7 mouse cellular contexts compared by ENCODE assay signal in the genomic region with DNA sequence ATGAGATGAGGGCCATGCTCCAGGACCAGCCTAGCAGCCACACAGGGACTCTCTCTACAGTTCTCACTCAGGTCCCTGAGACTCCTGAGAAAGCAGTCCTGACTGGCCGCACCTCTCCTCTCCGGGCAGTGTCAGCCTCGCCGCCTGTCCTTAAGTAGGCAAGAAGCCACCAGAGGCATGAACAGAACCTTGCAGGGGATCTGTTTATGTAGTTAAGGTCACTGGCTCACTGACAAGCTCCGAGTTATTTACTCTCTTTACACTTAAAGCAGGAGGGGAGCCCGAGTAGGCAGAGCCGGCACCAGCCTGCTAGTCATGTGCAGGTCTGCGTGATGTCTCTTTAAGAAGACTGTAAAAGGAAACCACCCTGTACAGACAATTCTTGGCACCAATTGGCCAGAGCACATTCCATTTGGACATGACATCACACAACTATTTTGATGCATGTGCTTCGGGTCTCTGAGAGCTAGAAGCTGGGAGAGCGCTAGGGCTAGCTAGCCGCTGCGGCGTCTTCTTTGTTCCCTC.
DNase-seq lines count a peak whose midpoint lies in the region; ATAC-seq and TF ChIP-seq lines count a peak whose summit lies in the region.

No protein-coding gene starts in this region.

- peak overlapping the region; percentile 22 for H3K4me2 ChIP-seq in forebrain, postnatal 0 days (ENCODE audit: low read depth)
- peak overlapping the region; percentile 15 for H3K4me2 ChIP-seq in midbrain, postnatal 0 days (ENCODE audit: low read depth, low read length, poor library complexity, severe bottlenecking)

- 0 out of 2 replicates have a peak overlapping the region, but pooled peaks have one; percentile 1 for H3K4me3 ChIP-seq in forebrain, postnatal 0 days (ENCODE audit: low read depth, low read length)
- H3K4me3 ChIP-seq in left cerebral cortex, adult 2 months, result peak overlapping the region; percentile 35
- H3K4me3 ChIP-seq in midbrain, postnatal 0 days (ENCODE audit: low read depth, low read length), result no peak overlapping the region

- WGBS in forebrain, postnatal 0 days, result 52% methylated on average over 13 of the region's 13 CpGs
- 65% methylated on average over 13 of the region's 13 CpGs for WGBS in midbrain, postnatal 0 days

- H3K27ac ChIP-seq in forebrain, postnatal 0 days (ENCODE audit: low read depth, low read length), result peak overlapping the region; percentile 17; the same call in 1 of the 2 replicates
- H3K27ac ChIP-seq in left cerebral cortex, adult 2 months, result peak overlapping the region; percentile 58
- no peak overlapping the region for H3K27ac ChIP-seq in midbrain, postnatal 0 days (ENCODE audit: low read depth, low read length)

- no peak overlapping the region for H3K9ac ChIP-seq in forebrain, postnatal 0 days
- H3K9ac ChIP-seq in midbrain, postnatal 0 days (replicated peaks; ENCODE audit: low read length, poor library complexity, severe bottlenecking), result no peak overlapping the region; the same call in 1 of the 2 replicates

- no peaks in the 10 kb centered on the region for H3K9me3 ChIP-seq in forebrain, postnatal 0 days (ENCODE audit: low read length)
- H3K9me3 ChIP-seq in midbrain, postnatal 0 days (ENCODE audit: low read length), result no peaks in the 10 kb centered on the region

- TF ChIP-seq CTCF in forebrain, postnatal 0 days (IDR thresholded peaks at IDR 0.05; ENCODE audit: low read depth), result no peak
- no peak for TF ChIP-seq CTCF in left cerebral cortex, adult 2 months (IDR thresholded peaks at IDR 0.05)
- TF ChIP-seq CTCF in midbrain, postnatal 0 days (IDR thresholded peaks at IDR 0.05), result no peak

- H3K4me1 ChIP-seq in forebrain, postnatal 0 days (ENCODE audit: insufficient read depth), result no peaks in the 10 kb centered on the region
- H3K4me1 ChIP-seq in midbrain, postnatal 0 days (ENCODE audit: insufficient read depth, low read length), result no peaks in the 10 kb centered on the region

- peak; percentile 34 for DNase-seq in R1 (ENCODE audit: low read depth, low spot score)
- DNase-seq in brain, adult 2 months (ENCODE audit: low read depth, low spot score), result peak; percentile 94
- peak; percentile 67 for DNase-seq in forebrain, postnatal 0 days
- DNase-seq in heart, postnatal 36 days, result peak; percentile 52 to 60
- peak; percentile 35 to 40 for DNase-seq in left cerebral cortex, adult 2 months (ENCODE audit: extremely low spot score in 1 of 2, low spot score in 2 of 2)
- peak; percentile 77 for DNase-seq in midbrain, postnatal 0 days (ENCODE audit: low spot score)
- DNase-seq in yolk sac, embryonic 10.5 days (ENCODE audit: low spot score), result peak; percentile 55

- ATAC-seq in forebrain, postnatal 0 days, result peak; percentile 84
- peak; percentile 48 for ATAC-seq in midbrain, postnatal 0 days (ENCODE audit: low FRiP score)

- H3K36me3 ChIP-seq in forebrain, postnatal 0 days (ENCODE audit: insufficient read depth), result no peaks in the 10 kb centered on the region
- H3K36me3 ChIP-seq in midbrain, postnatal 0 days (ENCODE audit: insufficient read depth, low read length), result no peaks in the 10 kb centered on the region

- intact Hi-C loops in heart, postnatal 36 days (cut with DNase I), result loop anchor here (2.0 kb wide), 1 partner anchor 19 kb away; no protein-coding TSS in a partner anchor
- intact Hi-C loops in left cerebral cortex, adult 2 months (cut with DNase I), result no loop called here

- H3K27me3 ChIP-seq in forebrain, postnatal 0 days (ENCODE audit: insufficient read depth, low read length), result no peaks in the 10 kb centered on the region
- H3K27me3 ChIP-seq in midbrain, postnatal 0 days (ENCODE audit: insufficient read depth, low read length), result no peaks in the 10 kb centered on the region

Comparison
In these comparisons a context has a peak if more than half of its experiments do, and no peak if none do; other contexts are left out.
1. DNase-seq: peak in every context shown above with its lines; median percentile 94 in brain, adult 2 months; 77 in midbrain, postnatal 0 days; 67 in forebrain, postnatal 0 days; 56 in heart, postnatal 36 days; 55 in yolk sac, embryonic 10.5 days; 38 in left cerebral cortex, adult 2 months; 34 in R1.